Mouse (Mus musculus): Measurements from ENCODE around the gene Zfp112. TPM values are rescaled to one million over a fixed set of nuclear protein-coding genes. Genes with fewer than 3 reads are reported as not detected.
"Not testable (repeated sequence)": the region's sequence is repeated elsewhere in the genome, so short reads cannot be mapped to it uniquely, and the experiment has no call there.

Gene Zfp112
- polyA plus RNA-seq (2012; rRNA removed): 0.82 and 1.5 TPM in 2 replicates

- WGBS: 3% methylated on average over 23 of the region's 23 CpGs
- peak; percentile 94 for DNase-seq (ENCODE audit: low read depth, low spot score)
Measured at GRCm38 (mm10) chr7:24112156-24112856, at the start of gene Zfp112. TSS of gene Zfp112 (plus strand) at chr7:24112314.

DNA sequence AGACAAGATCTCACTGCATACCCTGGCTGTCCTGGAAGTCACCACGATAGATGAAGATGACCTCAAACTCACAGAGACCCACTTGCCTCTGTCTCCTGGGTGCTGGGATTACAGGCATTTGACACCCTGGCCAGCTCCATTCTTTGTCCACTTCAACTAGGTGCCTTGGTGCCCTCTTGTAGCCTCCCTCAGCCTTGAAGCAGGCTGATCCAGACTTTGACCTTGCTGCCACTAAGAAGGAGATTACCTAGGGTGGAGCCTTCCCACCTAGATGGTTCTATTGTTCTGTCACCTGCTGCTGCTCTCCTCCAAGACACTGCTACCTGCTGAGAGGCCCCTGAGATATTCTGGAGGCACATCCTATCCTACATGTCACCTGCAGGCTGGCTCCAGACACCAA, 37.7 kb upstream of the Zfp112 start:
- not testable (repeated sequence) for DNase-seq (ENCODE audit: low read depth, low spot score)
- WGBS: 13% methylated on average over 1 of the region's 1 CpGs

- peak; percentile 89 for DNase-seq (ENCODE audit: low read depth, low spot score)
- WGBS: 17% methylated on average over 44 of the region's 44 CpGs
Measured at GRCm38 (mm10) chr7:24081634-24082431, 30.3 kb upstream of the Zfp112 start, which contains the start of gene Zfp180. TSS of gene Zfp180 (plus strand) at chr7:24081924.

- no peak for DNase-seq (ENCODE audit: low read depth, low spot score)
- 15% methylated on average over 15 of the region's 15 CpGs for WGBS
Measured at GRCm38 (mm10) chr7:24082457-24083235, 29.5 kb upstream of the Zfp112 start.

DNA sequence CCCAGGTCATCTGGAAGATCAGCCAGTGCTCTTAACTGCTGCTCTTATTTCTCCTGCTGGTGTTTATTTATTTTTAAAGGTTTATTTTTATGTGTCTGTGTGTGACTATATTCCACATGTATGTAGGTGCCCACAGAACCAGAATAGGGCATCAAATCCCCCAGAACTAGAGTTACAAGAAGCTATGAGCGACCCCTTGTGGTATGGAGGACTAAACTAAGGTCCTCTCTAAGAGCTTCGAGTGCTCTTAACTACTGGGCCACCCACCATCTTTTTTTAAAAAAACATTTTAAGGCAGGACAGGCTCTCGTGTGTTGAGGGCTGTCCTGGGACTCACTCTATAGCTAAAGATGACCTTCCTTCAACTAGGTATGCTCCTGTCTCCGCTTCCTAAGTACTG, 25.2 kb upstream of the Zfp112 start:
- WGBS: 94% methylated on average over 4 of the region's 4 CpGs
- no peak for DNase-seq (ENCODE audit: low read depth, low spot score)

- no peak for DNase-seq (ENCODE audit: low read depth, low spot score)
- WGBS: 96% methylated on average over 12 of the region's 12 CpGs
Measured at GRCm38 (mm10) chr7:24087485-24088125, 24.5 kb upstream of the Zfp112 start.

- WGBS: 95% methylated on average over 9 of the region's 9 CpGs
- no peak for DNase-seq (ENCODE audit: low read depth, low spot score)
Measured at GRCm38 (mm10) chr7:24104403-24104802, 7.7 kb upstream of the Zfp112 start.

DNA sequence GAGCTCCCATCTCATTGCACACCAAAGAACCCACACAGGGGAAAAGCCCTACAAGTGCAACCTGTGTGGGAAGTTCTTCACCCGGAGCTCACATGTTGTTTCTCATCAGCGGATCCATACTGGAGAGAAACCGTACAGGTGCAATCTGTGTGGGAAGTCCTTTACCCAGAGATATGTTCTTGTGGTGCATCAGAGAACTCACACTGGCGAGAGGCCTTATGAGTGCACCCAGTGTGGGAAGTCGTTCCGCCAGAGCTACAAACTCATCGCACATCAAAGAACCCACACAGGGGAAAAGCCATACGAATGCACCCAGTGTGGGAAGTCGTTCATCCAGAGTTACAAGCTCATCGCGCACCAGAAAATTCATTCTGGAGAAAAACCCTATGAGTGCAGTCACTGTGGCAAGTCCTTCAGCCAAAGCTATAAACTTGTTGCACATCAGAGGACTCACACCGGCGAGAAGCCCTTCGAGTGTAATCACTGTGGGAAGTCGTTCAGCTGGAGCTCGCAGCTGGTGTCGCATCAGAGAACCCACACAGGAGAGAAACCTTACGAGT, 6.9 kb upstream of the Zfp112 start:
- DNase-seq (ENCODE audit: low read depth, low spot score): no peak
- WGBS: 95% methylated on average over 18 of the region's 18 CpGs

DNA sequence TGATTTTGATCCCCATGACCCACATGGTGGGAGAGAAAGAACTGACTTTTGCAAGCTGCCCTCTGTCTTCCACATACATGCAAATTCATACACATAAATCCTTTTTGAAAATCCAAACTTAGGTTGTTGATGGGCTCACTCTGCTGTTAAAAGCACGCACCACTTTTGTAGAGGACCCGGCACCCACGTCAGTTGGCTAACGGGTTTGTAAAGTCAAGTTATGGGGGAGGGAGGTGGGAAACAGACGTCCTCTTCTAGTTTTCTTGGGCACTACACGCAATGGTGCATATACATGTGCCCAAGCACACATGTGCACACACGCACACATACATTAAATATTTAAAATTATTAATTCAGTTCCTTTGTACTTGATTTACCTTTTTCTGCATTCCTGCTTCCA, 1.3 kb upstream of the Zfp112 start:
- WGBS: 97% methylated on average over 7 of the region's 7 CpGs
- DNase-seq (ENCODE audit: low read depth, low spot score): no peak

DNA sequence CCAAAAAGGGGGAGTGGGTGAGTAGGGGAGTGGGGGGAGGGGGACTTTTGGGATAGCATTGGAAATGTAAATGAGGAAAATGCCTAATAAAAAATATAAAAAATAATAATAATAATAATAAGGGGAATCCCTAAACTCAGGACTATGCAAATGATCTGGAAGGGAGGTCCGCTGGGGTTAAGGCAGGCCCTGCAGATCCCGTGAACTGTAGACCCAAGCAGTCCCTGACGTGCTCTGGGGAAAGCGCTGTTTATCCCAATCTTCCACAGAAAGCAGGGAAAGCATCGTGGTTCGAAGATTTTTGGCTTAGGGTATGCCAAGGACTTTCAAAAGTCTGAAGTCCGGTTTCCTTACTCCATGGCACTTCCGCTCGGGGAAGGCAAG, 350 bp upstream of the Zfp112 start:
- 8% methylated on average over 9 of the region's 9 CpGs for WGBS
- no peak for DNase-seq (ENCODE audit: low read depth, low spot score)

- WGBS: 5% methylated on average over 12 of the region's 12 CpGs
- peak; percentile 87 for DNase-seq (ENCODE audit: low read depth, low spot score)
Measured at GRCm38 (mm10) chr7:24113001-24113400, 887 bp downstream of the Zfp112 start.

- WGBS: 78% methylated on average over 4 of the region's 4 CpGs
- no peak for DNase-seq (ENCODE audit: low read depth, low spot score)
Measured at GRCm38 (mm10) chr7:24116655-24117054, 4.5 kb downstream of the Zfp112 start.

DNA sequence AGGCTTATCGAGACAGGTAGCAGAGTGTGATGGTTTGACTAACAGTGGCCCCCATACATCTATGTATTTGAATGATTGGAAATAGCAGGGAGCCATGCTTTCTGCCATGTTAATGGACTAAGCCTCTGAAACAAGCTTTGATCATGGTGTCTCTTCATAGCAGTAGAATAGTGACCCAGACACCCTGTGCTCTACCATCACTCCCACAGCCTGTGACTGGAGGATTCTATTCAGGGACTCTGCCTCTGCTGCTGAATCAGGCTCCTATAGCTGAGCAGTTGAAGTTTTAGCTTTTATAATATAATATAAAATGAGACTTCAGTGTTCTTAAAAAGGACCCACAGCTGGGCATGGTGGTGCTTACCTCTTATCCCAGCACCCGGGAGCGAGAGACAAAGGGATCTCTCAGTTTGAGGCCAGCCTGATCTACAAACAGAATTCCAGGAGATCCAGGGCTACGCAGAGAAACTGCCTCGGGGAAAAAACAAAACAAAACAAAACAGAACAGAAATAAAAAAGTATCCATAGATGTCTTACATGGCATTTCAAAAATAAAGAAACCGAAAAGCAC, 21.4 kb downstream of the Zfp112 start:
- DNase-seq (ENCODE audit: low read depth, low spot score): no peak
- WGBS: 18% methylated on average over 6 of the region's 6 CpGs

- peak; percentile 88 for DNase-seq (ENCODE audit: low read depth, low spot score)
- WGBS: 1% methylated on average over 32 of the region's 32 CpGs
Measured at GRCm38 (mm10) chr7:24133996-24134828, 22.1 kb downstream of the Zfp112 start, which contains the start of gene Zfp235. TSS of gene Zfp235 (plus strand) at chr7:24134169.

GRCm38 (mm10) chr7:24142566-24142965, 30.5 kb downstream of the Zfp112 start:
- no peak for DNase-seq (ENCODE audit: low read depth, low spot score)
- WGBS: 85% methylated on average over 6 of the region's 6 CpGs

DNA sequence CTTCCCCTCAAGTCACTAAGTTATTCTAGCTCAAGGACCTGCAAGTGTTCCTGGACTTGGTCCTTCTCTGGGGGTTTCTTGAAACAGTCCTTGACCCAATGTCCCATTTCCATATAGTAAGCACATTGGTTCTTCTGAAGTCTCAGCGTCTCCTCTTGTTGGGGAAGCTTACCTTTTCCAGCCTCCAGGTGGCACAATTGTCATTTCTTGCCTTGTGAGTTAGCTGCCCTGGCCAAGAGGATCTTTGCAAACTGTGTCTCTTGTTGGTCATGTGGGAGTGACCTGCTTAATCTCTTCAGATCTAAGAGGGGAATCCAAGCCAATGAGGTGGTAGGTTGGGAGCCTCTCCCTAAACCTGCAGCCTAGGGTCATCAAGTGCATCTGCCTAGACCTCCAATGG, 41.2 kb downstream of the Zfp112 start:
- peak; percentile 7 for DNase-seq (ENCODE audit: low read depth, low spot score)
- WGBS: 3% methylated on average over 1 of the region's 1 CpGs

DNA sequence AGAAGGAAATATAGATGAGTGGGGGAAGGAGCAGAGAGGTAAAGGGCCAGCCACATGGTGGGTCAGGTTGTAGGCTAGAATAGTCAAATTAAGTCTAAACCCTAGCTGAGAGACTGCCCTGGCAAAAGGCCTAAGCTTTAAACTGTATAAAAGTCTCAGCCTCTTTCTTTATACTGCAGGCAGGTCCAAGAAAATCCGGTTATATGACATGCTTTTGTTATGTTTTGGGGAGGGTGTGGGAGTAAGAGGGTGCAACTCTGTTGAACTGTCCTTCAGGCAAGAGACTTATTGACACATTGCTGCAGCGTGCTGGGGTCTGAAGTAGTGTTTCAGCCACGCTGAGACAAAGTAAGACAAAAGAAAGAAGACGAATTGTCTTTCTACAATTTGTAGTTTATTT, 60.1 kb downstream of the Zfp112 start:
- WGBS: 42% methylated on average over 4 of the region's 4 CpGs
- DNase-seq (ENCODE audit: low read depth, low spot score): no peak

DNA sequence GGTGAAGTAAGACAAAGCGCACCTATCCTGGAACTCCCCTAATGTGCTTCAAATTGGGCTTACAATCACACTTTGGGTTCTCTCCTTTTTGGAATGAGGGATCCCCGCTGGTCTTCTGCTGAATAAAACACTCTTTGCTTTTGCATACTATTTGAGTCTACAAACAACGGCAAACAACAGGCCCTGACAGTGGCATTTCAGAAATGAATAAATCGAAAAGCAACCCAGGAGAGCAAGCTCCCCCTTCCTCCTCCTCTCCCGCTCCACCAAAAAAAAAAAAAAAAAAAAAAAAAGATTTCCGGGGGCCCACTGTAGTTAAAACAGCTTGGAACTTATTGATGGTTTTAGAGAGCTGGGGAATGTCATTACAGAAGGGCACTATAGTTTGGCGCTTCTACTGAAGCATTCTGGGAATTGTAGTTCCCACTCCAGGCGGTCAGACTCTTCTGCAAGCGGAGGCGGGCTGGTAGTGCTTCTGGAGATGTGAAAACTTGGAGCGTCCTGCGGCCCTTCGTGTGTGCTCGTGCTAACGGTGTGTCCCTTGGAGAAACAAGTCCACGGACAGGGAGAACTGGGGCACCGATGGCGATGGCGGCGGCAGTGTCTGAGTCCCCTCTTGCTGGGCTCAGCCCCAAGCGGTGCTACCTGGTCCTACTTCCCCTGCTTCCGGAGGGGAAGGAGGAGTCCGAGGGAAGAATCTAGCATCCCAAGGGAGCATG, 62.7 kb downstream of the Zfp112 start, which contains the start of gene Zfp114:
Gene Zfp114, plus strand, starts transcription at position 443 of the 719 bp plus-strand sequence.
- WGBS: 13% methylated on average over 23 of the region's 23 CpGs
- DNase-seq (ENCODE audit: low read depth, low spot score): peak; percentile 6

All from large intestine, adult 2 months (tissue).